Mouse (Mus musculus): Measurements from ENCODE around the gene Tomm34.
"Not testable (repeated sequence)": the region's sequence is repeated elsewhere in the genome, so short reads cannot be mapped to it uniquely, and the experiment has no call there.

Tomm34 gene

GRCm38 (mm10) chr2:164076874-164077425 lies 6.0 kb upstream of the Tomm34 start:
- DNase-seq (ENCODE audit: low read depth, low spot score): no peak

GRCm38 (mm10) chr2:164075088-164075487 lies 4.1 kb upstream of the Tomm34 start:
- DNase-seq (ENCODE audit: low read depth, low spot score): no peak

DNA sequence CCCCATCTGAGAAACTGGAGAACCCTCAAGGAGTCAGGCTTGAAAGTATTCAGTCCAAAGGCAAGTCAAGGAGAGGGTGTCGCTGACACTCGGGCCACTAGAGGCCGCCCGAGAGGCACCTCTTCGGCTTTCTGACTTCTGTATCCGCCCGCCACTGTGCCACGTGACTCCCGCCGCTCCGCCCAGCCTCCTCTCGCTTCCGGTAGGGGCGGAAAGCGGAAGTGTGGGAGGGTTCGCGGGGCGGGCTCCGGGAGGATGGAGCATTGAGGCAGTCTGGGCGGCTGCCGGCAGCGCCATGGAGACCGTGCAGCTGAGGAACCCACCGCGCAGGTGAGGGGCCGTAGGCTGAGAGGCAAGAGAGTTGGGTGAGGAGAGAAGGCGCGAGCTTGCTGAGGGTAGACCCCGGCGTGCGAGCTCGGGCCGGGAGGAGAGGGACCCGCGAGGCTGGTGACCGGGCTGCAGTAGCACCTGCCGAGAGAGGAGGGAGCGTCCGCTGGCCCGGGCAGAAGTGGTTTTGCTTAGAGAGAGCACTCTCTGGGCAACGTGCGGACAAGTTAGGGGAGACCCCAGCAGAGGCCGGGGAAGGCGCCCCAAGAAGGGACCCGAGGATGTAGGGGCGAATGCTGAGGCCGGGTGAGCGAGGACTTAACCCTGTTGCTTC lies 3.1 kb upstream of the Tomm34 start:
- DNase-seq (ENCODE audit: low read depth, low spot score): peak; percentile 96

GRCm38 (mm10) chr2:164073120-164073519 lies 2.2 kb upstream of the Tomm34 start:
- no peak for DNase-seq (ENCODE audit: low read depth, low spot score)

DNA sequence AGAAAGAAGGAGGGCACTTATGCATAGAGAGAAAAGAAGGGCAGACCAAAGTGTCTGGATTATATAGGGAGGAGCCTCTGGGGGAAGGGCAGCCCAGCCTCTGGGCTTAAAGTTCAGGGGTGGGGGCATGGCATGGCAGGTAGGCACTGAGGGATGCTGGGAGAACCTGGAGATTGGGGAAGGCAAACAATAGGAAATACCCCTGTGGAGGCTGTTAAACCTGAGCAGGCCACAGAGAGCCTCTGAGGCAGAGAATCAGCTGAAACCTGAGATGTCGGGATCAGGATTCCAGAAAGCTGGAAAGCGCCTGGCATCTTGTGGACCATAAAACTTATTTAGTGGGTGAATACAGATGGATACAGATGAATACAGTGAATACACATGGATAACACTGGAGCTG lies 1.1 kb upstream of the Tomm34 start:
- peak; percentile 61 for DNase-seq (ENCODE audit: low read depth, low spot score)

DNA sequence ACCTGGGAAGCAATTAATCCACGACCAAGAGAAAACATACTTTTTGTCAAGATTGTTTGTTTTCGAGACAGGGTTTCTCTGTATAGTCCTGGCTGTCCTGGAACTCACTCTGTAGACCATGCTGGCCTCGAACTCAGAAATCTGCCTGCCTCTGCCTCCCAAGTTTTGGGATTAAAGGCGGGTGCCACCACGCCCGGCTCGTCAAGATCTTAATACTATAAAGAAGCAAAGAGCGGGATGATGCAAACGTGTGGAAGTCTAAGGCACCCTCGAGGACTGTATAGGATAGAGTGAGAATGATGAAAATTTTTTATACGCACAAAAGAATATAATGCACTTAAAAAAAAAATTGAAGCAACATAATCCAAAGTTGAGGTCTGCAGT lies 460 bp upstream of the Tomm34 start:
- not testable (repeated sequence) for DNase-seq (ENCODE audit: low read depth, low spot score)

- DNase-seq (ENCODE audit: low read depth, low spot score): peak; percentile 58
Observed at GRCm38 (mm10) chr2:164070142-164070764, 716 bp downstream of the Tomm34 start, which contains the start of gene Stk4. Stk4 (plus strand) TSS chr2:164070322.

DNA sequence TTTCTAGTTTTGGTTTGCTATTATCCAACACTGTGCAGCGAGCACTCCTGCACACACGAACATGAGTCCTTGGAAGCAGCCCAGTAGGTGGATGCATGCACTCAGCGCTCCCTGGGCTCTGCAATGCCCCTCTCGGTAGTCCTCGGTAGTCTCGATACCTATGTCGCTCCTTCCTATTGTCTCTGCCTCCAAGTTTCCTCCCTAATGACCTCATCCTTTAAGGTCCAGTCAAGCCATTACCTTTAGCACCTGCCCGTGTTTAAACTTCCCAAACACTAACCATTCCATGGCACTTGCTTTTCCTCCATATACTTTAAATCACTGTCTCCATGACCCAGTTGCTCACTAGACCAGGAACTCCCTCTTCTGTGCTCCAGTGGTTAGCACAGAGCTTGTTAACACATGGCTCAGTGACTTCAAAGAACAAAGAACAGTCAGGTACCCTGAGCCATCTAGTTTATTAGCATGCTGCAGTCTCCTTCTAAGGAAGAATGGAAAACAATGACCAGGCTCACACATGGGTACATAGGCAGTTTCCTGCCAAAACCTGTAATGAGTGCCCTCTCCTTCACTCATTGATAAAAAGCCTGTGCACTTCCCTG lies 11.2 kb downstream of the Tomm34 start:
- DNase-seq (ENCODE audit: low read depth, low spot score): no peak

DNA sequence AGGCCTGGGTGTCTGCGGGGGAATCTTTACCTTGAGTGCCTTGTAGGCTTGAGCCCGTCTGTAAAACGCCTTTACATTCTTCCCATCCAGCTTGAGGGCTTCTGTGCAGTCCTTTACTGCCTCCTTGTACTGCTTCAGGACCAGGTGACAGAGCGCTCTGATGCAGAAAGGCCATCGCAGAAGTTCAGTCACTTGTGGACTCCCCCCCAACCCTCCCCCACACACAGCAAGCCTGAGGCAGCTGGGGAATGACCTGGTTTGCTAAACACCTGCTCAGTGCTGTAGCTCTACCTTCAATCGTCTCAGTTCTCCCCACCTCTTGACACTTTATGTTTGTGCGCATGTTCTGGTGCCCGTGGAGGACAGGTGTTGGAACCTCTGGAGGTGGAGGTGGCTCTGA lies 16.3 kb downstream of the Tomm34 start:
- DNase-seq (ENCODE audit: low read depth, low spot score): no peak

- DNase-seq (ENCODE audit: low read depth, low spot score): no peak
Observed at GRCm38 (mm10) chr2:164053767-164054166, 17.2 kb downstream of the Tomm34 start.

GRCm38 (mm10) chr2:164047197-164047690 lies 23.7 kb downstream of the Tomm34 start:
- peak; percentile 76 for DNase-seq (ENCODE audit: low read depth, low spot score)

- no peak for DNase-seq (ENCODE audit: low read depth, low spot score)
Observed at GRCm38 (mm10) chr2:164041523-164041922, 29.4 kb downstream of the Tomm34 start.

DNA sequence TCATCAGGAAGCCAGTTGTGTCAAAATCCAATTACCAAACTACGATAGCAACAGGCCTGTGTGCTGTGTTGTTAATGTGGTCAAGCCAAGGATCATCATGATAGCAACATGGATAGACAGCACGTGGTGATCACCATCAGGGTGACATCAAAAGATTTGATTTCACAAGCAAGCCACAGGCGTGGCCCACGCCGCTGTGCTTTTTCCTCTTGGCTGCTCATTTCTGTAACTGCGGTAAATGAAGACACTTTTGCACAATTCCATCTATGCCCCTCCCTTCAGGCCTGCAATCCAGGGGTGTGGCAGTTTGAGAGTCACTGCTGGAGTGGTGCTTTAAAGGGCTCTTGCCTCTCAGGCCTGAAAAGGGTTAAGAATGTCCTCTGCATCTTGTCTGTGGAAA lies 30.0 kb downstream of the Tomm34 start:
- DNase-seq (ENCODE audit: low read depth, low spot score): no peak

DNA sequence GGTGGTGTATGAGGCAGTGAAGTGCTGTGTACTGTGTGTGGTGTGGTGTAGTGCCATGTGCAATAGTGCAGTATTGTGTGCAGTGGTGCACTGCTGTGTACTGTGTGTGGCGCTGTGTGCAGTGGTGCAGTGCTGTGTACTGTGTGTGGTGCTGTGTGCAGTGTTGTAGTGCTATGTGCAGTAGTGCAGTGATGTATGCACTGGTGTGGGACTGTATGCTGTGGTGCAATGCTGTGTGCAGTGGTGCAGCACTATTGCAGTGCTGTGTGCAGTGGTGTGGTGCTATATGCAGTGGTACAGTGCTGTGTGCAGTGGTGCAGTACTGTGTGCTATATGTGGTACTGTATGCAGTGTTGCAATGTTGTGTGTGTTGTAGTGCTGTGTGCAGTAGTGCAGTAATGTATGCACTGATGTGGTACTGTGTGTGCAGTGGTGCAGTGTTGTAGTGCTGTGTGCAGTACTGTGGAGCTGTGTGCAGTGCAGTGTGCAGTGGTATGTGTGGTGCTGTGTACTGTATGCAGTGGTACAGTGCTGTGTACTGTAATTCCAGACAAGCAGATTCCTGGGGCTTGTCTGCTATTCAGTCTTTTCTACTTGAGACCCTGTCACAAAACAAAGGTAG lies 32.5 kb downstream of the Tomm34 start:
- no peak for DNase-seq (ENCODE audit: low read depth, low spot score)

DNA sequence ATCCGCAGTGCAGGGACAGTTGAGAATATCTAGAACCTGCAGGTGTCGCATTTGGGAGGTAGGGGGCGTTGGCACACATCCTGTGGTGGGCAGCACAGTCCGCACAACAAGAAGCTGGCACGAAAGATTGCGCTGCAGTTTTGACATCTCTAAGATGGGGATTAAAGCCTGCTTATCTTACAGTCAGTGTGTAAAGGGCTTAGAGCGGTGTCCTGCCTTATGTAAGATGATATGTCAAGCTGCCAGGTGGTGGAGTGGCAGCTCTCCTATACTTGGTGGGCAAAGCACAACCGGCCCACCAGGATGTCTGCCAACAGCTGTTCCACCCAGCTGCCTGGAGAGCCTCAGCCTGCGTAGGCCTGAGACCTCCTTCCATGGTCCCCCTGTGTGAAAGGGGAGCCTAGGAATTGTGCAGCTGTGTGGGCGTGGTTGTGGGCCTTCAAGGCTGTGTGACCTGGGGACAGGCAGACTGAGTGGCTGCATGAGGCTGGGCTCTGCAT lies 34.4 kb downstream of the Tomm34 start:
- peak; percentile 32 for DNase-seq (ENCODE audit: low read depth, low spot score)

GRCm38 (mm10) chr2:164032973-164033372 lies 38.0 kb downstream of the Tomm34 start:
- peak; percentile 73 for DNase-seq (ENCODE audit: low read depth, low spot score)

GRCm38 (mm10) chr2:164031147-164031546 lies 39.8 kb downstream of the Tomm34 start:
- no peak for DNase-seq (ENCODE audit: low read depth, low spot score)

GRCm38 (mm10) chr2:164025150-164025549 lies 45.8 kb downstream of the Tomm34 start, which contains the start of gene Pabpc1l:
Pabpc1l (plus strand) TSS chr2:164025450.
- DNase-seq (ENCODE audit: low read depth, low spot score): no peak

GRCm38 (mm10) chr2:164022104-164022503 lies 48.9 kb downstream of the Tomm34 start:
- no peak for DNase-seq (ENCODE audit: low read depth, low spot score)

DNA sequence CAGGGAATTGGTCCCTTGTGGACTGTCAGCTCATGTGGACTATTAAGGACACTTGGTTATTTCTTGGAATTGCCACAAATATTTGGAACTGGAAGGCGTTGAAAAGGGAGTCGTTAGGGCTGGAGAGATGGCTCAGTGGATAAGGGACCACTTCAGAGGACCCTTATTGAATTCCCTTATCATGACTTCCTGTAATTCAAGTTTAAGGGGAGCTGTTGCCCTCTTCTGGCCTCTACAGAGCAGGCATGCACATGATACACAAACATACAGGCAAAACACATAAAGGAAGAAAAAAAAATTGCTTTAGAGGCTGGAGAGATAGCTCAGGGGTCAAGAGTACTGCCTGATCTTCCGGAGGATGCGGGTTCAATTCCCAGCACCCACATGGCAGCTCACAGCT lies 51.0 kb downstream of the Tomm34 start:
- DNase-seq (ENCODE audit: low read depth, low spot score): no peak

GRCm38 (mm10) chr2:164018910-164019309 lies 52.1 kb downstream of the Tomm34 start:
- no peak for DNase-seq (ENCODE audit: low read depth, low spot score)

GRCm38 (mm10) chr2:164015304-164015703 lies 55.7 kb downstream of the Tomm34 start:
- peak; percentile 50 for DNase-seq (ENCODE audit: low read depth, low spot score)

Data from R1 (cell line).